In genomic region chr15:101366482-101366881, GRCm38 (mm10) we compare ENCODE assay signal across 22 mouse cellular contexts. TPM values are rescaled to one million over a fixed set of nuclear protein-coding genes. Genes with fewer than 3 reads are reported as not detected.
DNase-seq lines count a peak whose midpoint lies in the region; ATAC-seq and TF ChIP-seq lines count a peak whose summit lies in the region.
"Had no signal": no experiment of that assay in that cellular context is flagged by ENCODE, and none has a peak within 500 bp of the region (broad histone marks: within the 10 kb centered on the region; RNA-seq: fewer than 3 reads in every experiment).

No protein-coding gene starts in this region.

- peak overlapping the region; percentile 23; the same call in 1 of the 2 replicates for H3K4me3 ChIP-seq in gastrocnemius, adult 2 months
- H3K4me3 ChIP-seq in heart, embryonic 14.5 days (ENCODE audit: control insufficient read depth in 1 of 2, insufficient read depth in 1 of 2, low read depth in 1 of 2, low read length in 2 of 2), result no peak overlapping the region
- H3K4me3 ChIP-seq in lung, embryonic 14.5 days (ENCODE audit: low read depth, low read length), result no peak overlapping the region
- H3K4me3 ChIP-seq: embryonic facial prominence, embryonic 12.5 days; forebrain, embryonic 15.5 days; heart, embryonic 13.5 days; hindbrain, embryonic 10.5 days; intestine, embryonic 15.5 days had no signal

- 0 out of 2 replicates have a peak, but pooled peaks cover 4% of the 10 kb centered on the region for H3K36me3 ChIP-seq in heart, embryonic 14.5 days (ENCODE audit: control insufficient read depth, insufficient read depth, low read length)
- H3K36me3 ChIP-seq in lung, embryonic 14.5 days (ENCODE audit: insufficient read depth), result no peaks in the 10 kb centered on the region
- H3K36me3 ChIP-seq: embryonic facial prominence, embryonic 12.5 days; forebrain, embryonic 15.5 days; G1E; heart, embryonic 13.5 days; hindbrain, embryonic 10.5 days; intestine, embryonic 15.5 days had no signal

- no peaks in the 10 kb centered on the region for H3K9me3 ChIP-seq in heart, embryonic 14.5 days (ENCODE audit: control insufficient read depth, low read length)
- no peaks in the 10 kb centered on the region for H3K9me3 ChIP-seq in lung, embryonic 14.5 days (ENCODE audit: low read depth, low read length)
- H3K9me3 ChIP-seq: embryonic facial prominence, embryonic 12.5 days; forebrain, embryonic 15.5 days; heart, embryonic 13.5 days; hindbrain, embryonic 10.5 days; intestine, embryonic 15.5 days had no signal

- H3K9ac ChIP-seq in heart, embryonic 14.5 days (ENCODE audit: low read length), result peak overlapping the region; percentile 42
- peak overlapping the region; percentile 9; the same call in 1 of the 2 replicates for H3K9ac ChIP-seq in lung, embryonic 14.5 days
- H3K9ac ChIP-seq: embryonic facial prominence, embryonic 12.5 days; forebrain, embryonic 15.5 days; hindbrain, embryonic 14.5 days; intestine, embryonic 15.5 days had no signal

- peak overlapping the region; percentile 67 for H3K27ac ChIP-seq in gastrocnemius, adult 2 months
- H3K27ac ChIP-seq in heart, embryonic 14.5 days (replicated peaks in 1 of 2; ENCODE audit: control insufficient read depth in 1 of 2, insufficient read depth in 1 of 2, low read depth in 2 of 2, low read length in 2 of 2), result peak overlapping the region in 1 of 2 experiments; percentile 2; a peak in 2 of 4 replicates
- H3K27ac ChIP-seq in lung, embryonic 14.5 days (ENCODE audit: low read depth), result no peak overlapping the region
- H3K27ac ChIP-seq: embryonic facial prominence, embryonic 12.5 days; forebrain, embryonic 15.5 days; heart, embryonic 13.5 days; hindbrain, embryonic 10.5 days; hindbrain, embryonic 14.5 days; intestine, embryonic 15.5 days had no signal

- TF ChIP-seq CTCF in gastrocnemius, adult 2 months (IDR thresholded peaks at IDR 0.05), result no peak
- TF ChIP-seq CTCF in lung, embryonic 14.5 days (IDR thresholded peaks at IDR 0.05; ENCODE audit: low read depth), result no peak

- peaks cover 54 to 65% of the 10 kb centered on the region in 2 experiments for H3K4me1 ChIP-seq in heart, embryonic 14.5 days (ENCODE audit: control insufficient read depth in 2 of 2, insufficient read depth in 2 of 2, low read length in 2 of 2)
- peaks cover 23% of the 10 kb centered on the region for H3K4me1 ChIP-seq in lung, embryonic 14.5 days (ENCODE audit: insufficient read depth)

- no peak overlapping the region for H3K4me2 ChIP-seq in heart, embryonic 14.5 days (ENCODE audit: low read length)
- H3K4me2 ChIP-seq in lung, embryonic 14.5 days, result no peak overlapping the region
- H3K4me2 ChIP-seq: embryonic facial prominence, embryonic 12.5 days; forebrain, embryonic 15.5 days; heart, embryonic 13.5 days; hindbrain, embryonic 14.5 days; intestine, embryonic 15.5 days had no signal

- DNase-seq in gastrocnemius, adult 2 months, result no peak
- no peak for DNase-seq in gastrocnemius, postnatal 14 days
- DNase-seq in heart, postnatal 4 days, result no peak
- no peak for DNase-seq in lung, embryonic 14.5 days
- no peak for DNase-seq in lung, postnatal 10 days
- DNase-seq in MN1 (ENCODE audit: low spot score), result no peak
- DNase-seq: adrenal gland, postnatal 10 days; B cell, adult 2 months; cerebellum, adult 11 months; cerebellum, adult 8-10 months; cerebellum, postnatal 14 days; gastrocnemius, postnatal 10 days had no signal

- no peaks in the 10 kb centered on the region for H3K27me3 ChIP-seq in heart, embryonic 14.5 days (ENCODE audit: control insufficient read depth, insufficient read depth, low read length)
- no peaks in the 10 kb centered on the region for H3K27me3 ChIP-seq in lung, embryonic 14.5 days (ENCODE audit: insufficient read depth, low read length)
- H3K27me3 ChIP-seq: forebrain, embryonic 15.5 days; intestine, embryonic 15.5 days had no signal

- no peak for ATAC-seq in heart, embryonic 14.5 days (ENCODE audit: insufficient number of reproducible peaks, insufficient read depth, low FRiP score, low read depth)
- ATAC-seq in lung, embryonic 14.5 days (ENCODE audit: insufficient read depth), result no peak
- ATAC-seq: CD4-positive, CD25-positive, alpha-beta regulatory T cell, adult 4 months; forebrain, embryonic 15.5 days; intestine, embryonic 15.5 days had no signal

- 48% methylated on average over 3 of the region's 3 CpGs for WGBS in heart, embryonic 14.5 days
- WGBS in lung, embryonic 14.5 days, result 37% methylated on average over 3 of the region's 3 CpGs

- intact Hi-C loops in gastrocnemius, adult 2 months (cut with DNase I), result no loop called here
- intact Hi-C loops in gastrocnemius, postnatal 14 days (cut with DNase I; ENCODE audit: low total_unique reads), result no loop called here

RNA-seq across cellular contexts. Expression of gene Krt80, which starts 3.5 kb away (rescaled TPM):
- 1 to 10 TPM; 1.6 to 2.5 TPM for total RNA-seq in gastrocnemius, adult 2 months (2021)
- 1 to 10 TPM in 1 of 2 experiments, under 1 TPM in 1; 0.69 to 1.4 TPM for total RNA-seq in gastrocnemius, postnatal 14 days (2021)
- polyA plus RNA-seq in heart, embryonic 14.5 days (2014; fragmentation: Nextera tagmentation; extraction: Ambion mirVana), result 6.9 and 8.0 TPM in 2 replicates
- 10 to 100 TPM; 10.1 to 11.2 TPM for total RNA-seq in heart, postnatal 4 days (2021)
- 1.5 and 2.2 TPM in 2 replicates for polyA plus RNA-seq in lung, embryonic 14.5 days (2014; fragmentation: Nextera tagmentation; extraction: Ambion mirVana)
- polyA plus RNA-seq: forebrain, embryonic 11.5 days; G1E had no signal

RNA-seq across cellular contexts. Expression of gene Krt7, which starts 44.4 kb away (rescaled TPM):
- total RNA-seq in gastrocnemius, adult 2 months (2021), result not detected
- not detected for total RNA-seq in gastrocnemius, postnatal 14 days (2021)
- 10.0 and 13.7 TPM in 2 replicates for polyA plus RNA-seq in heart, embryonic 14.5 days (2014; fragmentation: Nextera tagmentation; extraction: Ambion mirVana)
- 1 to 10 TPM; 9.3 to 10.0 TPM for total RNA-seq in heart, postnatal 4 days (2021)
- polyA plus RNA-seq in lung, embryonic 14.5 days (2014; fragmentation: Nextera tagmentation; extraction: Ambion mirVana), result 108 and 114 TPM in 2 replicates

Comparison
In these comparisons a context has a peak if more than half of its experiments do, and no peak if none do; other contexts are left out.
1. RNA of gene Krt7, which starts 44.4 kb away (total RNA-seq): 9.3 to 10.0 TPM in heart, postnatal 4 days; not detected in gastrocnemius, postnatal 14 days and not detected in gastrocnemius, adult 2 months; every median in the first group is over 4 times any median in the second.